Mouse (Mus musculus): ENCODE data around the gene Kcnj12.

DNA sequence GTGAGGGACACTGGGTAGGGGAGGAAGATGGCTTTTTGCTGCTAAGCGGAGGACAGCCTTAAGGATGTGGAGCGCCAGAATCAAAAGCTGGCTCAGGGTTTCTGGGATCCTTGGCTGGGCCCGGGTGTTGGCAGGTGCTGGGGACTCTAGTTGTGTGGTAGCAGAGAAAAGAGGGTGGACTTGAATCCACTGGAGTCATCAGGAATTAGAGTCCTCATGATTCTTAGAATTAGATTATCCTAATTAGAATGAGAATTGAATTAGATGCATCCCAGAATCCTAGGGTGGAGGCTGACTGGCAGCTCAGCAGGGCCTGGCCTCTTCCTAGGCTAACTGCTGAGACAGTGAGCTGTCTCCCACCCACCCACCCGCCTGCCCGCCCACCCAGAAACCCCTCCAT is 17.6 kb upstream of the Kcnj12 start:
- TF ChIP-seq POLR2A (IDR thresholded peaks at IDR 0.05; ENCODE audit: low read depth, low read length) = no peak
- TF ChIP-seq CTCF (IDR thresholded peaks at IDR 0.05; ENCODE audit: extremely low read depth, insufficient read depth, insufficient read length, insufficient replicate concordance) = no peak
